Mouse (Mus musculus) fibroblast of lung, adult 2 months (primary cell): ENCODE data around the gene Saal1.
"Not testable (repeated sequence)": the region's sequence is repeated elsewhere in the genome, so short reads cannot be mapped to it uniquely, and the experiment has no call there.

Experiments
- DNase-seq: peaks from one replicate; pipeline ENCODE4 v3.0.0-alpha.2; 2011; ENCODE audit warnings: low read depth

Saal1 gene

GRCm38 (mm10) chr7:46686827-46687226 is 23.7 kb downstream of the Saal1 start:
- DNase-seq, result no peak

GRCm38 (mm10) chr7:46680732-46681131 is 29.7 kb downstream of the Saal1 start:
- no peak for DNase-seq

- DNase-seq, result not testable (repeated sequence)
Measured at GRCm38 (mm10) chr7:46679044-46679443, 31.4 kb downstream of the Saal1 start.

- DNase-seq, result no peak
Measured at GRCm38 (mm10) chr7:46678417-46678816, 32.1 kb downstream of the Saal1 start.

- no peak for DNase-seq
Measured at GRCm38 (mm10) chr7:46676808-46677360, 33.6 kb downstream of the Saal1 start.

- DNase-seq, result no peak
Measured at GRCm38 (mm10) chr7:46675886-46676285, 34.6 kb downstream of the Saal1 start.

- DNase-seq, result no peak
Measured at GRCm38 (mm10) chr7:46675061-46675460, 35.4 kb downstream of the Saal1 start.

GRCm38 (mm10) chr7:46672160-46672672 is 38.3 kb downstream of the Saal1 start, which contains the start of gene Tph1:
Gene Tph1, minus strand, starts transcription at chr7:46672537.
- DNase-seq, result no peak

- DNase-seq, result no peak
Measured at GRCm38 (mm10) chr7:46667256-46667655, 43.2 kb downstream of the Saal1 start.

GRCm38 (mm10) chr7:46665236-46665635 is 45.2 kb downstream of the Saal1 start:
- DNase-seq, result no peak

- no peak for DNase-seq
Measured at GRCm38 (mm10) chr7:46661591-46662090, 48.8 kb downstream of the Saal1 start.

GRCm38 (mm10) chr7:46652279-46652678 is 58.2 kb downstream of the Saal1 start:
- no peak for DNase-seq

GRCm38 (mm10) chr7:46650231-46650630 is 60.2 kb downstream of the Saal1 start:
- DNase-seq, result not testable (repeated sequence)

- no peak for DNase-seq
Measured at GRCm38 (mm10) chr7:46648431-46649140, 61.9 kb downstream of the Saal1 start.

- no peak for DNase-seq
Measured at GRCm38 (mm10) chr7:46643172-46643571, 67.3 kb downstream of the Saal1 start.

- no peak for DNase-seq
Measured at GRCm38 (mm10) chr7:46640062-46640461, 70.4 kb downstream of the Saal1 start.

GRCm38 (mm10) chr7:46639692-46640031 is 70.8 kb downstream of the Saal1 start, which contains the start of gene Sergef:
Gene Sergef, minus strand, starts transcription at chr7:46639807.
- DNase-seq, result peak; percentile 37

- no peak for DNase-seq
Measured at GRCm38 (mm10) chr7:46638889-46639691, 71.4 kb downstream of the Saal1 start.
